Mouse (Mus musculus) MEL (cell line): ENCODE measurements around the gene Duox2.

Source experiments
- CHD1 ChIP-seq: IDR thresholded peaks from 2 replicates; pipeline ENCODE4 v1.6.1; 2012; ENCODE audit warnings: low read depth, mild to moderate bottlenecking, inconsistent platforms, low read length, improper control_type of control experiment
- CTCF ChIP-seq, 3 experiments: IDR thresholded peaks in 2 of 3; conservative IDR thresholded peaks in 1 of 3; 2 replicates each; pipeline ENCODE4 v1.5.1; 2011 to 2012; ENCODE audit warnings: low read length in 3 of 3, low read depth in 2 of 3, mild to moderate bottlenecking in 2 of 3, improper control_type of control experiment in 1 of 3, inconsistent platforms in 1 of 3, mixed read lengths in 1 of 3, moderate library complexity in 1 of 3; ENCODE audit not compliant: control insufficient read depth in 1 of 3, insufficient read depth in 1 of 3, poor library complexity in 1 of 3, severe bottlenecking in 1 of 3
- E2F4 ChIP-seq: IDR thresholded peaks from 2 replicates; pipeline ENCODE4 v1.6.1; 2011; ENCODE audit warnings: low read depth, low read length, improper control_type of control experiment, borderline replicate concordance
- MAFK ChIP-seq: IDR thresholded peaks from 2 replicates; pipeline ENCODE4 v1.6.1; 2011; ENCODE audit warnings: low read depth, mild to moderate bottlenecking, low read length, improper control_type of control experiment, borderline replicate concordance
- POLR2A ChIP-seq, 2 experiments: IDR thresholded peaks; 2 replicates each; pipeline ENCODE4 v1.6.1; 2011 to 2012; ENCODE audit warnings: low read length in 2 of 2, mild to moderate bottlenecking in 2 of 2, control low read depth in 1 of 2, improper control_type of control experiment in 1 of 2, low read depth in 1 of 2, moderate library complexity in 1 of 2; ENCODE audit not compliant: control insufficient read depth in 1 of 2, insufficient read depth in 1 of 2, poor library complexity in 1 of 2
- POLR2AphosphoS2 ChIP-seq: IDR thresholded peaks from 2 replicates; pipeline ENCODE4 v1.6.1; 2011; ENCODE audit warnings: low read length, improper control_type of control experiment
- POLR2AphosphoS5 ChIP-seq: IDR thresholded peaks from 2 replicates; pipeline ENCODE4 v1.6.1; 2012; ENCODE audit warnings: low read depth, borderline replicate concordance, mild to moderate bottlenecking, inconsistent platforms, low read length, moderate library complexity, mixed read lengths
- TBP ChIP-seq: IDR thresholded peaks from 2 replicates; pipeline ENCODE4 v1.8.0; 2011; ENCODE audit warnings: low read depth, low read length, improper control_type of control experiment
- TCF12 ChIP-seq: IDR thresholded peaks from 2 replicates; pipeline ENCODE4 v1.6.1; 2014; ENCODE audit warnings: low read depth, mild to moderate bottlenecking, inconsistent platforms, low read length, improper control_type of control experiment, moderate library complexity
- USF1 ChIP-seq: IDR thresholded peaks from 2 replicates; pipeline ENCODE4 v1.6.1; 2014; ENCODE audit warnings: low read depth, mild to moderate bottlenecking, inconsistent platforms, low read length, improper control_type of control experiment, moderate library complexity
- ZC3H11A ChIP-seq: IDR thresholded peaks from 2 replicates; pipeline ENCODE4 v1.6.1; 2012; ENCODE audit warnings: low read depth, mild to moderate bottlenecking, inconsistent platforms, low read length, improper control_type of control experiment

- TF ChIP-seq POLR2AphosphoS2 (no peak), POLR2A (IDR thresholded peaks at IDR 0.05; ENCODE audit: control insufficient read depth in 1 of 2, insufficient read depth in 1 of 2, low read depth in 1 of 2, low read length in 2 of 2, poor library complexity in 1 of 2) (no peak), CTCF (IDR thresholded peaks at IDR 0.05 in 2 of 3, conservative IDR thresholded peaks at IDR 0.05 in 1 of 3; ENCODE audit: control insufficient read depth in 1 of 3, insufficient read depth in 1 of 3, low read depth in 2 of 3, low read length in 3 of 3, poor library complexity in 1 of 3, severe bottlenecking in 1 of 3) (no peak), MAFK (no peak), POLR2AphosphoS5 (no peak), CHD1 (no peak), ZC3H11A (no peak), E2F4 (no peak), USF1 (no peak), TBP (no peak), TCF12 (no peak)
These were observed 3.8 kb upstream of the Duox2 start for GRCm38 (mm10) chr2:122301921-122302573.
